Mouse (Mus musculus) B cell, adult 2 months (primary cell): ENCODE data around the gene Haghl.
"Not testable (repeated sequence)": the region's sequence is repeated elsewhere in the genome, so short reads cannot be mapped to it uniquely, and the experiment has no call there.

ENCODE experiments used
- DNase-seq, 2 experiments: peaks; one replicate each; pipeline ENCODE4 v3.0.0; 2022

Gene Haghl

GRCm38 (mm10) chr17:25817662-25818061, 32.2 kb upstream of the Haghl start:
- DNase-seq, result no peak

DNA sequence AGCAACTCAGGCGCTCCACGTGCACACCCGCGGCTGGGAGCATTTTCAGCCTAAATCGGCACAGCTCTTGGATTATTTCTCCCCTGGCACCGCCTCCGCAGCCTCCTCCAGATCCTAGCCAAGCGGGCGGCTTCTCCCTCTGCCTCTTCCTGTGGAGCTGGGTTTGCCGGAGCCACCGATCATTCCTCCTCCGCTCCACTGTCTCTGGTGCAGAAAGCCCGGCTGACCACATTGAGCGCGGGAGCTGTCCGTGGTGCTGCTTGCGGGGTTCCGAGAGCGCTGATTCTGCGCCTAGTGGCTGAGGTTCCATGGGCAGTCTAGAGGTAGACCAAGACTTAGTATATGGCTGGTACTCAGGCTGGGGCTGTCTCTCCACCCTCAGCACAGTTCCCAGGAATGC, 28.0 kb upstream of the Haghl start:
- peak; percentile 89 for DNase-seq

- DNase-seq, result no peak
Measured at GRCm38 (mm10) chr17:25810890-25811289, 25.4 kb upstream of the Haghl start.

DNA sequence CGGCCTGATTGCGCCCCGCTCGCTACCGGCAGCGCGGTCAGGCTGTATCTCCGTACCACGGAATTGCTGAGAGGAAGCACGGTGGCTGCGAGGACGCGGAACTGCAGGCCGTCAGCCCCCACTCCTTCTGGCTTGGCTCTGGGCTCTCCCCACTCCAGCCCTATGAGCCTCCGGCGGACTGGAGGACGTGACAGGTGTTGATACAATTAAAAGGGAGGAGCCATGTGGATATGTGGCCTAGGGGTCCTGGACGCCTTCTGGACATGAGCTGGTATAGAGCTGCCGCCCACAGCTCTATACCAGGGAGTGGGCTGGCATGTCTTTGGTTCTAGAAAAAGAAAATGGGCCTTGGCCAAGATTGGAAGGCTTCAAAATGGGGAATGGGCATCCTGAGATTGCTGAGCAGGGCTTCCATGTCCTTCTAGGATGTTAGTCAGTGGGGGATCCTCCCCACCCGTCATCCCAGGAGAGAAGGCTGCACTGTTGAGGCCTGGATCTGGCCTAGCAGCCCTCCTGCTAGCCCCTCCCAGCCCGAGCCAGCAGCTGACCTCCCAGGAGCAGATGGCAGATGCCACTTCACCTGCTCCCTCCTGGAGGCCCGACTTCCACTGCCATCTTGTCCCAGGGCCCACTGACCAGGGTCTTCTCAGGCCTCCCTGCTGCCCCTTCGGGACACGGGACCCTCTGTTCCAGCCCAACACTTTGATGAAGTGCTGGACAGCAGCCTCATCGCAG, 24.3 kb upstream of the Haghl start:
- no peak for DNase-seq

- peak; percentile 37 to 44 for DNase-seq
Measured at GRCm38 (mm10) chr17:25808789-25809605, 23.5 kb upstream of the Haghl start, which contains the start of gene Fbxl16. Fbxl16 (plus strand) TSS chr17:25809085.

- no peak for DNase-seq
Measured at GRCm38 (mm10) chr17:25808028-25808427, 22.6 kb upstream of the Haghl start.

DNA sequence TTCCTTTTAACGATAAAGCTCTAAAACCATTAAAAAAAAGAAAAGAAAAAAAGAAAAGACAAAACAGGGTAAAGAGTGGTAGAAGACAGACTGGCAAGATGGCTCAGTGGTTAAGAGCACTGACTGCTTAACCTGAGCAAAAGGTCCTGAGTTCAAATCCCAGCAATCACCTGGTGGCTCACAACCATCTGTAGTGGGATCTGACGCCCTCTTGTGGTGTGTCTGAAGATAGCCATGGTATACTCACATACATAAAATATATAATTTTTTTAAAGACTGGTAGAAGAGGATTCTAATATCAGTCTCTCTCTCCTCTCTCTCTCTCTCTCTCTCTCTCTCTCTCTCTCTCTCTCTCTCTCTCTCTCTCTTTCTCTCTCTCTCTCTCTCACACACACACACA, 22.0 kb upstream of the Haghl start:
- not testable (repeated sequence) for DNase-seq

- no peak for DNase-seq
Measured at GRCm38 (mm10) chr17:25806507-25806906, 21.0 kb upstream of the Haghl start.

GRCm38 (mm10) chr17:25802825-25803517, 17.5 kb upstream of the Haghl start:
- DNase-seq, result no peak

GRCm38 (mm10) chr17:25801029-25801428, 15.6 kb upstream of the Haghl start:
- DNase-seq, result peak; percentile 81 to 84

GRCm38 (mm10) chr17:25796951-25797369, 11.5 kb upstream of the Haghl start, which contains the start of gene Metrn:
Metrn (minus strand) TSS chr17:25797136.
- peak; percentile 83 to 84 for DNase-seq

DNA sequence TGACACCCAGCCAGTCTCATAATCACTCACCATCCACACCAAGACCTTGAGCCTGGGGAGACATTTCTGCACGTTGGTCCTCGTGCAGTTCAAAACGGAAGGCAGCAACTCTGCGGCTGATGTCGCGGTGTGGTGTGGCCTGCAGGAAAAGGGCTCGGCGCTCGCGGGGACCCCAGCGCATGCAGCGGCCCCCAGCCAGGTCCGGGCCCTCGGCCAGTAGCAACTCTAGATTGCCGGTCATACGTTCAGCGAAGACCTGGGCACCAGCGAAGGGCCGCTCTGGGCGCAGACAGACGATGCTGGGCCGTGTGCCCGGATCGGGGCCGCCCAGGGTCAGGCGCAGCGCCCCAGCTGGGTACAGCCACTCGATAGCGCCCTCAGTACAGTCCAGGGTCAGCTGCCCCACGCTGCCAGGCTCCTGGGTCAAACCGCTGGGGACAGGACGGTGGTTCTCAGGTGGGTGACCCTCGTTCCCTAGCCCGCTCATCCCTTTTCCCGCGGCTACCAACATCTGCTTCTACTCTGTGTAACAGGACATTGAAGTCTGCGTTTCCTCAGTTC, 10.8 kb upstream of the Haghl start:
- no peak for DNase-seq

- no peak for DNase-seq
Measured at GRCm38 (mm10) chr17:25795609-25796092, 10.2 kb upstream of the Haghl start, which contains the start of gene AC134908.4. AC134908.4 (minus strand) TSS chr17:25795659.

DNA sequence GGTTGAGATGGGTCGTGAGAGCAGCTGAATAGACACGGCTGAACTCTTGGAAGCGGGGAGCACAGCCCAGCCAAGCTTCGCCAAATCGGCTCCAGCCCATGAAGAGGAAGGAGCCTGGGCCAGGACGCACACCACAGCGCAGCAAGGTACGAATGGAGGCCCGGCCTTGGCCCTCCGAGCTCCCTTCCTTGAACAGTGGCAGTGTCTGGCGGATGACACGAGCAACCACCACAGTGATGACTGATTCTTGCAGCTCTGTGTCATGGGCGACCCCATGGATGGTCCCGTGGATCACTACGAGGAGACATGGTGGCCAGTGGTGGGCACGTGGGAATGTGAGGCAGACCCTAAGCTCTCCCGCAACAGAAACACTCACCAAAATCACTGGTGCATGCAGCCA, 9.5 kb upstream of the Haghl start:
- no peak for DNase-seq

GRCm38 (mm10) chr17:25794197-25794596, 8.7 kb upstream of the Haghl start:
- DNase-seq, result no peak

DNA sequence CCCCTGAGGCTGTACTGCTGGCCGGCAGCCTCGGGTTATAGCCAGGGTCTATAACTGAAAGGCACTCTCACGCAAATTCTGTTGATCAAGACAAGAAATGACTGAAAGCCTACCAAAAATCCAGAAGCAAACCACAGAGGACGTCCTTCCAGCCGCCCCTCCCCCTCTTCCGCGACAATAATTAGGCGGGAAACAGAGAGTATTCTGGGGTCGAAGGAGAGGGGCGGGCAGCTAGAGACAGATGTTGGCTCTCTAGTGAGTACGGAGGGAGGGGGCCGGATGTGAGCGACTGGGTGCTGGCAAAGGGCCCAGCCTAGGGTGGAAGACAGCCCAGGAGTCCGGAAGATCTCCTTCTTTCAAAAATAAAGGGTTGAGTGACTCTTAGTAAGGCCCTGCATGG, 7.1 kb upstream of the Haghl start, which contains the start of gene Fam173a:
Gene Fam173a (minus strand): TSS at position 287 of the 400 bp plus-strand sequence.
- peak; percentile 70 to 74 for DNase-seq

DNA sequence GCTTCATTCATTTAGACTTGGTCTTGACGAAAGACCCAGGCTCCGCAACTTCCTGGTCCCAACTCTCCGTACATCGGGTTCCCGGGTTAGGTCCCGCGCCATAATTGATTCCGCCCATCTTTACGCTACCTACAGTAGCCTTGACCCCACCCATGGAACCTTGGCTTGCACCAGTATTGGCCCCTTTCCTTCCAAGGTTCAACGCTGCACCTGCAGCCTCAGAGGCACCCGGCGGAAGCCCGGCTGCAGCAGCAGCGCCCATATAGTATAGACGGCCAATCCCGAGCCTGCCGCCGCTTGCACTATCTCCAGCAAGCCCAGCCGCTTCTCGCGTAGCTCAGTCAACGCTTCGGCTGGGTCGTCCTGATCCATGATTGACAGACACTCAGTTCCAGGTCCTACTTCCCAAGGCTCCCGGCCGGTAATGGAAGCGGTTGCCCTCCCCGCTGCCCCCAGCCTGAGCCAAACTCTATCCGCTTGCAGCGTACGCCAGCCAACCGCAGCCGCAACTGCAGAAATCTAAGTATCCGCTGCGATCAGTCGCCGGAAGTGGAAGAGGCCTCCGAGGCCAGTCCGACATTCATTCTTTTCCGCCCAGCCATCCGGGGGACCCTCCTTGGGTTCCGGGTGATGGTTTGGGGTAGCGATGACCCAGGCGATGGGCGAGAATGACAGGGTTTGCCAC, 6.5 kb upstream of the Haghl start:
- peak; percentile 90 to 91 for DNase-seq

DNA sequence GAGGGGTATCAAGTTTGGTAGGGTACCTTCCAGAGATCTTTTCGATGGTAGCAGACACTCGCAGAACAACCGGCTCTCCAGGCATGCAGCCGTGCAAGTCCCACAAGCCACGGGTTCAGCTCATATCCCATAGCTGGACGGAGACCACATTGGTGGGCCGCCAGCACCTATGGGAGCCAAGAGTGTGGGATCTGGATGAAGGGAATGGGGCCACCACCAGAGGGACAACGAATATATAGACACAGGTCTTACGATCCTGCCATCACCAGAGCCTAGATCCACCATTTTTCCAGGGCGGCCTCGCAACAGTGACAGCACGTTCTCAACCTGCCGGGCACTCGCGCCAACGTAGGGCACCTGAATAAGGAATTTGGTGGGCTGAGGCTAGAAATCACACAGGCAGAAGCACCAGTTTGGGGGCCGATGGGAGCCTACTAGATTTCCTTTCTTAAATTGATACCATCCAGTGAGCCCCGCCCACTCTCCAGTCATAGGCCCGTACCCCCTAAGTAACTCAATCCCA, 5.9 kb upstream of the Haghl start:
- no peak for DNase-seq

DNA sequence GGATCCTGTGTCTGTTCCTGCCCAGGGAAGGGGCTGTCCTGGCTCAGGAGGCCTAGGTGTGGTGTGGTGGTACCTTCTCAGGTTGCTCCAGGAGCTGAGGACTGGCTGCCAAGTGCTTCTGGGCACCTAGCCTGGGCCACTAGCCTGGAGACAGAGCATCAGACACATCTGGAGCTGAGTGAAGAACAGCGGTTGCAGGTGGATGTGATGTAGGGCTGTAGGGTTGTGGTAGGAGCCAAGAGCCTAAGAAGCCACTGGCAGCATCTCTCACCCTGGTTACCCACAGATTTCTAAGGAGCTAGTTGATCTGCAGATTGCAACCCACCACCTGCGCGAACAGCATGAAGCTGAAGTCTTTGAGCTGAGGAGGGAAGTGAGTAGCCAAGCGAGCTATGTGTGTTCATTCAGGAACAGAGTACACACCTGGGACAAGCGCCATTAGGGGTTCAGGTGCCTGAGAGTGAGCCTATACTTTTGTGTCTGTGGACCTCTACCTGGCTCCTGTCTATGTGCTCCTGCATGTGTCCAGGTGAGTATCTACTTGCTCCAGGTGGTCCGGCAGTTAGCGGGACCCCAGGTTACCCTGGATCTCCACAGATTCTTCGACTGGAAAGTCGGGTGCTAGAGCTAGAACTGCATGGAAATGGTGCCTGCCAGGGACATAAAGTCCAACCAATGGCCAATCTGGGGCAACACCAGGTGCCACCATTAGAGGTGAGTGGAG, 1.5 kb upstream of the Haghl start:
- no peak for DNase-seq

- no peak for DNase-seq
Measured at GRCm38 (mm10) chr17:25786280-25786679, 807 bp upstream of the Haghl start, which contains the start of gene Ccdc78. Ccdc78 (plus strand) TSS chr17:25786580.
